Mouse (Mus musculus): ENCODE data around the gene Pck1.

- TF ChIP-seq POLR2A (IDR thresholded peaks at IDR 0.05; ENCODE audit: extremely low read depth, insufficient read depth, low read length) (no peak), CTCF (IDR thresholded peaks at IDR 0.05; ENCODE audit: low read depth, low read length) (no peak)
These were observed 1.0 kb upstream of the Pck1 start for GRCm38 (mm10) chr2:173151784-173152284.

Data from liver, adult 2 months (tissue).